Mouse (Mus musculus) thymus, postnatal 36 days (tissue): Measurements from ENCODE around the gene Cyp4f15.
"Not testable (repeated sequence)": the region's sequence is repeated elsewhere in the genome, so short reads cannot be mapped to it uniquely, and the experiment has no call there.

Experiments used
- DNase-seq, 2 experiments: peaks; one replicate each; pipeline ENCODE4 v3.0.0; 2022; ENCODE audit warnings: mixed read lengths in 2 of 2

Cyp4f15 gene

GRCm38 (mm10) chr17:32685048-32685750 lies at the start of gene Cyp4f15:
Gene Cyp4f15, plus strand, starts transcription at chr17:32685627.
- DNase-seq, result no peak

GRCm38 (mm10) chr17:32636341-32636740 lies 49.1 kb upstream of the Cyp4f15 start:
- DNase-seq, result no peak

- DNase-seq, result no peak
Measured at GRCm38 (mm10) chr17:32637151-32637550, 48.3 kb upstream of the Cyp4f15 start.

- no peak for DNase-seq
Measured at GRCm38 (mm10) chr17:32646631-32647030, 38.8 kb upstream of the Cyp4f15 start.

- no peak for DNase-seq
Measured at GRCm38 (mm10) chr17:32653860-32654259, 31.6 kb upstream of the Cyp4f15 start.

- no peak for DNase-seq
Measured at GRCm38 (mm10) chr17:32657041-32657440, 28.4 kb upstream of the Cyp4f15 start.

GRCm38 (mm10) chr17:32658246-32658645 lies 27.2 kb upstream of the Cyp4f15 start:
- DNase-seq, result no peak

GRCm38 (mm10) chr17:32658712-32659111 lies 26.7 kb upstream of the Cyp4f15 start, which contains the start of gene Cyp4f40:
Gene Cyp4f40, plus strand, starts transcription at chr17:32658900.
- DNase-seq, result no peak

- no peak for DNase-seq
Measured at GRCm38 (mm10) chr17:32673976-32674375, 11.5 kb upstream of the Cyp4f15 start.

- DNase-seq, result peak; percentile 20 to 42
Measured at GRCm38 (mm10) chr17:32676040-32676635, 9.3 kb upstream of the Cyp4f15 start.

- DNase-seq, result peak; percentile 30 to 43
Measured at GRCm38 (mm10) chr17:32680404-32680803, 5.0 kb upstream of the Cyp4f15 start.

GRCm38 (mm10) chr17:32686722-32687121 lies 1.3 kb downstream of the Cyp4f15 start:
- no peak for DNase-seq

GRCm38 (mm10) chr17:32690959-32691358 lies 5.5 kb downstream of the Cyp4f15 start:
- no peak for DNase-seq

- DNase-seq, result peak; percentile 31 to 47
Measured at GRCm38 (mm10) chr17:32702826-32703225, 17.4 kb downstream of the Cyp4f15 start.

GRCm38 (mm10) chr17:32710541-32710940 lies 25.1 kb downstream of the Cyp4f15 start:
- DNase-seq, result not testable (repeated sequence)

- not testable (repeated sequence) for DNase-seq
Measured at GRCm38 (mm10) chr17:32722151-32722550, 36.7 kb downstream of the Cyp4f15 start.

GRCm38 (mm10) chr17:32722771-32723170 lies 37.3 kb downstream of the Cyp4f15 start:
- DNase-seq, result no peak

GRCm38 (mm10) chr17:32726360-32726759 lies 40.9 kb downstream of the Cyp4f15 start:
- not testable (repeated sequence) for DNase-seq

GRCm38 (mm10) chr17:32729029-32729428 lies 43.6 kb downstream of the Cyp4f15 start:
- DNase-seq, result no peak

- DNase-seq, result no peak
Measured at GRCm38 (mm10) chr17:32738406-32738805, 53.0 kb downstream of the Cyp4f15 start.

- no peak for DNase-seq
Measured at GRCm38 (mm10) chr17:32741057-32741456, 55.6 kb downstream of the Cyp4f15 start.

- DNase-seq, result no peak
Measured at GRCm38 (mm10) chr17:32750611-32751010, 65.2 kb downstream of the Cyp4f15 start.
